Mouse (Mus musculus): Measurements from ENCODE around the gene Mrps5. TPM values are rescaled to one million over a fixed set of nuclear protein-coding genes. Genes with fewer than 3 reads are reported as not detected.

Gene Mrps5
- total and polyA plus RNA-seq, 3 experiments: 144 to 210 (median 188) TPM

DNA sequence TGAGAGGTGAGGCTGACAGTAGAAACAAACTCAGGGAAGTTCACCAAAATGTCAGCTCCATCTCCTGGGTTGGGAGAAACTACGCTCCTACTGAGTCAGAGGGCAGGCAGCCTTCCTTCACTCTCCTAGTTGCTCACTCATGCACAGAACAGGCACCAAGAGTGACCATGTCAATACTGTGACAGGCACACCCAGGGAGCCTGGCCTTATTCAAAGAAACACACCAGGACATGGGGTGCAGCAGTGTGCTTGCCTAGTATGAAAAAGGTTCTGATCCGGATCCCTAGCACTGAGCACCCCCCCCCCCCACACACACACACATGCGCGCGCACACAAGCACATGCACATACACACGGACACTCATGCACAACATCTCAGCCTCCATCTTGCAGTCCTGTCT is 61.1 kb downstream of the Mrps5 start:
- in situ Hi-C loops (cut with MboI; ENCODE audit: low pct_ligation_motif_present, low pct_unique_long_range_greater_than_20kb, low sequenced_read_pairs): no loop called here
- H3K79me2 ChIP-seq (replicated peaks; ENCODE audit: control insufficient read depth, extremely low read depth, insufficient read depth, poor library complexity, severe bottlenecking): no peaks in the 10 kb centered on the region

DNA sequence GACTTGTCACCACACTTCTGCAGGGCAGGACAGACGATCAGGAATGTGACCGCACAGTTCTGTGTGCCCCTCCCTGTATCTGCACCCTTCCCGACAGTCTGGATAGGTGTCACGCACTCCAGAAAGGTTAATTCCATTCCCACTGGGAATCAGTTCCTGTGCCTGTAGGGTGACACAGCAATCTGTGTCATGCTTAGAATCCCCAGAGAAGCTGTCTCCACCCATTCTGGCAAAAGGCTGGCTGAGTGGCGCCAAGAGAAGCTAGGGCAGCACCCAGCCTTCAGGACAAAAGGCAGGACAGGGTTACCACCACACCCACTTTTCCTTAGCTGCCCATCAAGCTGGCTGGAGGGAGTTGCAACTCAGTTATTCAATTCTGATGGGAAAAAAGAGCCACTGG is 62.9 kb downstream of the Mrps5 start:
- in situ Hi-C loops (cut with MboI; ENCODE audit: low pct_ligation_motif_present, low pct_unique_long_range_greater_than_20kb, low sequenced_read_pairs) (no loop called here), dilution Hi-C loops (cut with MboI; ENCODE audit: extremely low pct_ligation_motif_present, extremely low pct_unique_long_range_greater_than_20kb, low sequenced_read_pairs) (no loop called here)
- H3K27me3 ChIP-seq (replicated peaks): peaks cover 50% of the 10 kb centered on the region

More for the DNA sequence above, 61.1 kb downstream of the Mrps5 start:
- Histone ChIP-seq H3K9me3 (replicated peaks; ENCODE audit: low read length) (peaks cover 2% of the 10 kb centered on the region), H3K27ac (ENCODE audit: insufficient read depth, low read depth) (no peak overlapping the region), H3K9ac (ENCODE audit: insufficient read depth, low read depth) (no peak overlapping the region), H3K4me2 (ENCODE audit: insufficient read depth, low read depth, poor library complexity, severe bottlenecking) (no peak overlapping the region), H3K27me3 (replicated peaks) (peaks cover 33% of the 10 kb centered on the region), H3K4me1 (ENCODE audit: control insufficient read depth in 1 of 2, insufficient read depth in 2 of 2) (peaks cover 8 to 15% of the 10 kb centered on the region in 2 experiments), H3K4me3 (replicated peaks in 1 of 3; ENCODE audit: low read depth in 2 of 3, low read length in 2 of 3, poor library complexity in 1 of 3) (no peak overlapping the region), H3K36me3 (replicated peaks in 1 of 2; ENCODE audit: control insufficient read depth in 1 of 2, insufficient read depth in 1 of 2, low read length in 1 of 2) (no peaks in the 10 kb centered on the region)
- TF ChIP-seq PAX5 (IDR thresholded peaks at IDR 0.05; ENCODE audit: low read length) (no peak), ZKSCAN1 (IDR thresholded peaks at IDR 0.05; ENCODE audit: borderline replicate concordance, low read depth, low read length) (no peak), POLR2AphosphoS2 (IDR thresholded peaks at IDR 0.05; ENCODE audit: low read depth, low read length) (no peak), MAZ (IDR thresholded peaks at IDR 0.05; ENCODE audit: low read depth, low read length) (no peak), ZC3H11A (IDR thresholded peaks at IDR 0.05; ENCODE audit: low read depth, low read length) (no peak), SIN3A (IDR thresholded peaks at IDR 0.05; ENCODE audit: low read length) (no peak), JUND (conservative IDR thresholded peaks at IDR 0.05; ENCODE audit: low read depth, low read length) (no peak), CHD1 (IDR thresholded peaks at IDR 0.05; ENCODE audit: low read depth, low read length) (no peak), POLR2A (IDR thresholded peaks at IDR 0.05; ENCODE audit: low read depth, low read length) (no peak), MXI1 (IDR thresholded peaks at IDR 0.05; ENCODE audit: low read depth, low read length) (no peak), SMC3 (IDR thresholded peaks at IDR 0.05; ENCODE audit: low read depth, low read length) (no peak), MEF2A (IDR thresholded peaks at IDR 0.05; ENCODE audit: borderline replicate concordance, low read depth, low read length) (no peak), USF2 (conservative IDR thresholded peaks at IDR 0.05; ENCODE audit: low read depth, low read length) (no peak)
- no peak for DNase-seq (ENCODE audit: extremely low read depth)
- dilution Hi-C loops (cut with MboI; ENCODE audit: extremely low pct_ligation_motif_present, extremely low pct_unique_long_range_greater_than_20kb, low sequenced_read_pairs): no loop called here

DNA sequence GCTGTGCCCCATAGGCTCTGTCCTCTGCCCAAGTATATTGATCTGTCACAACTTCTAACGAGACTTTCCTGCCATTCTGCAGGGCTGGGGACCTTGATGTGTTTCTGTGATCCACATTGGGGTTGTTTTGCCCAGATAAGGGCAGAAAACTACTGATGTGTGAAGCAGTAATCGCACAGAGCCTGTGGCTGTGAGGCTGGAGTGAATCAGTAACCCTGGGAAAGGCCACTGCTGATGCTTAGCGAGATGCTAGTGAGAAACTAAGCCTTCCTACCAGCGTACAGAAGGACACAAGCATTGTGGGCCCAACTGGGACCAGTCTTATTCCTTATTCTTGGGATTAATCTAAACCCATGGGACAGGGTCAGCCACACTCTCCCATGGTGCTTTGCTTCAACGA is 64.6 kb downstream of the Mrps5 start:
- H3K4me1 ChIP-seq (ENCODE audit: control insufficient read depth in 1 of 2, insufficient read depth in 2 of 2): no peaks in the 10 kb centered on the region; a peak in 1 of 4 replicates
- H3K9me3 ChIP-seq (replicated peaks; ENCODE audit: low read length): peaks cover 2% of the 10 kb centered on the region
- DNase-seq (ENCODE audit: extremely low read depth): no peak
- H3K27me3 ChIP-seq (replicated peaks): peaks cover 66% of the 10 kb centered on the region
- no peak overlapping the region for H3K4me3 ChIP-seq (replicated peaks in 1 of 3; ENCODE audit: low read depth in 2 of 3, low read length in 2 of 3, poor library complexity in 1 of 3)
- TF ChIP-seq MEF2A (IDR thresholded peaks at IDR 0.05; ENCODE audit: borderline replicate concordance, low read depth, low read length): no peak
- TF ChIP-seq POLR2AphosphoS2 (IDR thresholded peaks at IDR 0.05; ENCODE audit: low read depth, low read length): no peak
- TF ChIP-seq SMC3 (IDR thresholded peaks at IDR 0.05; ENCODE audit: low read depth, low read length): no peak
- no peak for TF ChIP-seq IRF4 (IDR thresholded peaks at IDR 0.05; ENCODE audit: low read depth, low read length)
- TF ChIP-seq UBTF (IDR thresholded peaks at IDR 0.05; ENCODE audit: low read depth, low read length): no peak
- no peak for TF ChIP-seq MAZ (IDR thresholded peaks at IDR 0.05; ENCODE audit: low read depth, low read length)
- no peak for TF ChIP-seq ELF1 (IDR thresholded peaks at IDR 0.05; ENCODE audit: low read depth, low read length)
- TF ChIP-seq CHD2 (IDR thresholded peaks at IDR 0.05; ENCODE audit: low read length): no peak
- TF ChIP-seq TBP (conservative IDR thresholded peaks at IDR 0.05; ENCODE audit: low read depth, low read length): no peak
- TF ChIP-seq CTCF (conservative IDR thresholded peaks at IDR 0.05 in 1 of 2, IDR thresholded peaks at IDR 0.05 in 1 of 2; ENCODE audit: low read depth in 2 of 2, low read length in 2 of 2): no peak
- no peak for TF ChIP-seq MXI1 (IDR thresholded peaks at IDR 0.05; ENCODE audit: low read depth, low read length)
- TF ChIP-seq SIN3A (IDR thresholded peaks at IDR 0.05; ENCODE audit: low read length): no peak
- no peak for TF ChIP-seq MAFK (IDR thresholded peaks at IDR 0.05; ENCODE audit: insufficient replicate concordance, low read length)
- no peak for TF ChIP-seq CHD1 (IDR thresholded peaks at IDR 0.05; ENCODE audit: low read depth, low read length)
- no peak overlapping the region for H3K4me2 ChIP-seq (ENCODE audit: insufficient read depth, low read depth, poor library complexity, severe bottlenecking)
- no peaks in the 10 kb centered on the region for H3K79me2 ChIP-seq (replicated peaks; ENCODE audit: control insufficient read depth, extremely low read depth, insufficient read depth, poor library complexity, severe bottlenecking)
- H3K9ac ChIP-seq (ENCODE audit: insufficient read depth, low read depth): no peak overlapping the region
- H3K36me3 ChIP-seq (replicated peaks in 1 of 2; ENCODE audit: control insufficient read depth in 1 of 2, insufficient read depth in 1 of 2, low read length in 1 of 2): no peaks in the 10 kb centered on the region
- dilution Hi-C loops (cut with MboI; ENCODE audit: extremely low pct_ligation_motif_present, extremely low pct_unique_long_range_greater_than_20kb, low sequenced_read_pairs): no loop called here
- no peak overlapping the region for H3K27ac ChIP-seq (ENCODE audit: insufficient read depth, low read depth)
- in situ Hi-C loops (cut with MboI; ENCODE audit: low pct_ligation_motif_present, low pct_unique_long_range_greater_than_20kb, low sequenced_read_pairs): no loop called here

More for the DNA sequence above, 62.9 kb downstream of the Mrps5 start:
- H3K9me3 ChIP-seq (replicated peaks; ENCODE audit: low read length): peaks cover 2% of the 10 kb centered on the region
- no peak overlapping the region for H3K4me2 ChIP-seq (ENCODE audit: insufficient read depth, low read depth, poor library complexity, severe bottlenecking)
- no peak for DNase-seq (ENCODE audit: extremely low read depth)
- no peak for TF ChIP-seq JUND (conservative IDR thresholded peaks at IDR 0.05; ENCODE audit: low read depth, low read length)
- TF ChIP-seq MAX (IDR thresholded peaks at IDR 0.05; ENCODE audit: low read length): no peak
- no peak for TF ChIP-seq UBTF (IDR thresholded peaks at IDR 0.05; ENCODE audit: low read depth, low read length)
- no peak for TF ChIP-seq EP300 (IDR thresholded peaks at IDR 0.05; ENCODE audit: low read length)
- TF ChIP-seq TBP (conservative IDR thresholded peaks at IDR 0.05; ENCODE audit: low read depth, low read length): no peak
- TF ChIP-seq TCF12 (IDR thresholded peaks at IDR 0.05; ENCODE audit: low read depth, low read length): no peak
- TF ChIP-seq KAT2A (IDR thresholded peaks at IDR 0.05; ENCODE audit: insufficient replicate concordance, low read length): no peak
- H3K4me3 ChIP-seq (replicated peaks in 1 of 3; ENCODE audit: low read depth in 2 of 3, low read length in 2 of 3, poor library complexity in 1 of 3): no peak overlapping the region
- H3K79me2 ChIP-seq (replicated peaks; ENCODE audit: control insufficient read depth, extremely low read depth, insufficient read depth, poor library complexity, severe bottlenecking): no peaks in the 10 kb centered on the region
- no peak overlapping the region for H3K27ac ChIP-seq (ENCODE audit: insufficient read depth, low read depth)
- no peaks in the 10 kb centered on the region for H3K36me3 ChIP-seq (replicated peaks in 1 of 2; ENCODE audit: control insufficient read depth in 1 of 2, insufficient read depth in 1 of 2, low read length in 1 of 2)
- H3K9ac ChIP-seq (ENCODE audit: insufficient read depth, low read depth): no peak overlapping the region
- H3K4me1 ChIP-seq (ENCODE audit: control insufficient read depth in 1 of 2, insufficient read depth in 2 of 2): no peaks in the 10 kb centered on the region; a peak in 1 of 4 replicates
